Mouse (Mus musculus) sigmoid colon, adult 10 weeks (tissue): ENCODE data around the gene Nudt13. TPM values are rescaled to one million over a fixed set of nuclear protein-coding genes. Genes with fewer than 3 reads are reported as not detected.

Experiments
- polyA plus RNA-seq: library from polyadenylated mRNA; stranded (reverse); fragments of 350-450 nt; fragmentation: Illumina TruSeq; extraction: RNeasy Lipid Tissue Mini Kit (QIAGEN cat#74804); gene quantifications from one replicate; pipeline ENCODE4 v1.2.3, GENCODE M21; 2014; ENCODE audit warnings: low read depth, low replicate concordance

Gene Nudt13
- polyA plus RNA-seq, result 11.7 TPM

GRCm38 (mm10) chr14:20294117-20294892 lies at the start of gene Nudt13:
Nudt13 (plus strand) TSS chr14:20294697.

GRCm38 (mm10) chr14:20269082-20269809 lies 25.3 kb upstream of the Nudt13 start, which contains the start of gene Kcnk16:
Kcnk16 (minus strand) TSS chr14:20269199.

GRCm38 (mm10) chr14:20347991-20348541 lies 53.6 kb downstream of the Nudt13 start, which contains the start of the genes Ecd and Fam149b:
Ecd (minus strand) TSS chr14:20348121.
Fam149b (plus strand) TSS chr14:20348162.

Other genes with a start within 250 kb of the Nudt13 start
- 2.3 TPM for gene Saysd1, start 156.2 kb upstream of the Nudt13 start, polyA plus RNA-seq
- gene Kcnk5, start 112.9 kb upstream of the Nudt13 start, polyA plus RNA-seq, result 14.5 TPM
- gene Kcnk16, start 25.5 kb upstream of the Nudt13 start, polyA plus RNA-seq, result not detected
- 20.6 TPM for gene Ecd, start 53.4 kb downstream of the Nudt13 start, polyA plus RNA-seq
- gene Fam149b, start 53.5 kb downstream of the Nudt13 start, polyA plus RNA-seq, result 37.5 TPM
- 59.5 TPM for gene Dnajc9, start 94.2 kb downstream of the Nudt13 start, polyA plus RNA-seq
- 6.3 TPM for gene Mrps16, start 98.9 kb downstream of the Nudt13 start, polyA plus RNA-seq
- not detected for gene Cfap70, start 157.5 kb downstream of the Nudt13 start, polyA plus RNA-seq
- gene Anxa7, start 185.4 kb downstream of the Nudt13 start, polyA plus RNA-seq, result 223 TPM
- gene Mss51, start 202.2 kb downstream of the Nudt13 start, polyA plus RNA-seq, result 1.9 TPM